Mouse (Mus musculus) hindlimb bud, embryonic 11.5 days (tissue): ENCODE data around the gene Ckap2.

Experiments
- DNase-seq: peaks from one replicate; pipeline ENCODE4 v3.0.0-alpha.2; 2012; ENCODE audit warnings: low read depth, low spot score; ENCODE audit errors: extremely low spot score

Ckap2 gene

DNA sequence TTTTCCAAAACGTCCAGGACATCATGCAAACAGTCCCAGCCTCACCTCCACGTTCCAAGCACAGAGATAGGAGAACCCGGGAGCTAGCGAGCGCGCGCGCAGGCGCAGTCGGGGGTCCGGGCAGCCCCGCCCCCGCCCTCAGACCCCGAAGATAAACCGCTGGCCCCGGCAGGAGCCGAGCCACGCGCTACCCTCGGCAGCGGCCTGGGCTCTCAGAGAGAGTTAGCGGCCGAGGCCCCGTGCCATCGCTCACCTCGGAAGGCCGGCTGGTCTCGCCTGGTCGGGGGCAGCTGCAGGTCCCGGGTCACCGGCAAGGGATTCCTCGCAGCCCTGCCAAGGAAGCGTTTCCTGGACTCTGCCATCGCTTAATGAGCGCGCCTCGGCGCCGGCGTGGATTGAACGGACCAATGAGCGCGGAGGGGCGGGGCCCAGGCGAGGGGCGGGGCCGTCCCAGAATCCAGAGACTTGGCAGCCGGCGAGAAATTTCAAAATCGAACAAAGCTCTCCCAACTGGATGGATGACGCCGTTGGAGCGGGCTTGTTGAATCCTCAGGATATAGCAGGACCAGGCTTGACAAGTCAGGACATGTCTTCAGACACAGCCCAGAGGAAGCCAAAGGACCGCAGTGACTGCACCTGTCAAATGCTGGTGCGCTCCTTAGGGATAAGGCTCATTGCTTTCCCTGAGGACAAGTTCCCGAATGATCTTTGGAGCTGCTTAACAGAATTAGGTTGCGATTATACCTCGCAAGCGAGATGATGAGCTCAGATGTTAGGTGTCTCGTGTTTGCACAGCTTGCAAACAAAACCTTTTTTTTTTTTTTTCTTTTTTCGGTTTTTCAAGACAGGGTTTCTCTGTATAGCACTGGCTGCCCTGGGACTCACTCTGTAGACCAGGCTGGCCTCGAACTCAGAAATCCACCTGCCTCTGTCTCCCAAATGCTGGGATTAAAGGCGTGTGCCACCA lies at the start of gene Ckap2:
TSS of gene Ckap2 (minus strand) at position 389 of the 967 bp plus-strand sequence.
- peak; percentile 58 for DNase-seq

DNA sequence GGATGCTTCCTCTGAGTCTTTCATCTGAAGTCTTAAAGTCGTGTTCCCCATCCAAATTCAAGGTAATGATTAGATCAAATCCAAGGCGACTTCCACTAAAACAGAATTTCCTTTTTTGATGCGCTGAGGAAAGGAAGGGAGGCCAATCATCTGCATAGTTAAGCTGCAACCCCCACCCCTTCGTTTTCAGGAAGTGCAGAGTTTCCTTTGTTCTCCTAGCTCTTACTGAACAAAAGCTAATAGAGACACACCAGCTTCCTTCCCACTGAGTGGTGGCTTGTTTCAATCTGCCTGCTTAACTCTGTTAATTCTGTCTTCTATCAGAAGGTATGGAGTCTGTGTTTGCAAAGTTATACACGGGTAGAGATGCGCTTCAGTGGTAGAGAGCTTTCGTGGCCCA lies 43.0 kb upstream of the Ckap2 start:
- no peak for DNase-seq

DNA sequence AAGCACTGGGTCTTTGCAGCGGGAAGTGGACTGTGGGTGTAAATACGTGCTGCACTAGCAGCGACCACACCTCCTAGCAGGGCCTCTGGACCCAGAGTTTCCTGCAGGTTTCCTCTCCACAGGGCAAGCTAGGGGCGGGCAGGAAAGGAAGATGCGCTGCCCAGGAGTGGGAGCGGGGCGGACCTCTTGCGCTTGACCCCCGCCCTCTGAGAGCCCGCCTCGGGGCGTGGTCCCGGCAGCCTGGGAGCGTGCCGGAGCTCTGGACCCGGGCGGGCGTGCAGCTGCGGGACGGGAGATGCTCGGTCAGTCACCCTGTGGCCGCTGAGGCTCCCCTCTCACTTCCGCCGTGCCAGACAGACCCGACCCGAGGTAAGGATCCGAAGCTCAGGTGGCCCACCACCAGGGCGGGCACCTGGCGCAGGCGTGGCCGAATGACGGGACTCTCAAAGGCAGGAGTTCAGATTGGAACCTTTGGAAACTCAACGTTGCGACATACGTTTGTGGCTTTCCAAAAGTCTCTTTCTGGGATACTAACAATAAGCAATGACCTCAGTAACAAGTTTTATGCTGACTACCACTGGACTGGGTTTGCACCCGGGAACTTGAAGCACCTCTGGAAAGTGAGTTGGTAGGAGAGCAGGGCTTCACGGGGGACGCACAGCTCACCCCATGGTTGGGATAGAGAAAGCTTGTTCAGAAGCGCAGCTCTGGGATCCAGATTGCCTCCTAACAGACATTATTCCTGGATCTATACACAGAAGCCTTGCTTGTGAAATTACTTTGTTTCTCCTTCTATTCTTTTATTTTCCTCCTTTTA lies 41.6 kb upstream of the Ckap2 start, which contains the start of gene Thsd1:
TSS of gene Thsd1 (plus strand) at position 253 of the 817 bp plus-strand sequence.
- DNase-seq = no peak

GRCm38 (mm10) chr8:22226361-22226760 lies 40.7 kb upstream of the Ckap2 start:
- no peak for DNase-seq

GRCm38 (mm10) chr8:22214826-22215225 lies 29.2 kb upstream of the Ckap2 start:
- DNase-seq = no peak

DNA sequence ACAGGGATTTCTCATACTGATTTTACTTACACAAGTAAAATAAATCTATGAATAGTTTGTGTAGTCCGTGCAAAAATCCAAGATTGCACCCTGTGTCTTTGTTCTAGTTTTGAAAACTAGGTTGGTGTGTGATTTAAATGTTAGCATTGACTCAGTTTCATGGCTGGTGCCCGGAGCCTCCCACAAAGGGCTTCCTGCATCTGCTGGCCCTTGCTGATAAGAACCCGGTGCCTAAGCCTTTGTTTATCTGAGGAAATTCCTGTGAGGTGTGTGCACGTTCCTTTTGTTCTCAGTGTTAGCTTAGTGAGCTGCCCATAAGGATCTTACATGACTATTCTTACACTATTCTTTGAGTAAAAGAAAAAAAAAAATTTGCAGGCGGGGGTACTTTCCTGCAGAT lies 23.4 kb upstream of the Ckap2 start:
- no peak for DNase-seq

GRCm38 (mm10) chr8:22207535-22207934 lies 21.9 kb upstream of the Ckap2 start:
- DNase-seq = no peak

DNA sequence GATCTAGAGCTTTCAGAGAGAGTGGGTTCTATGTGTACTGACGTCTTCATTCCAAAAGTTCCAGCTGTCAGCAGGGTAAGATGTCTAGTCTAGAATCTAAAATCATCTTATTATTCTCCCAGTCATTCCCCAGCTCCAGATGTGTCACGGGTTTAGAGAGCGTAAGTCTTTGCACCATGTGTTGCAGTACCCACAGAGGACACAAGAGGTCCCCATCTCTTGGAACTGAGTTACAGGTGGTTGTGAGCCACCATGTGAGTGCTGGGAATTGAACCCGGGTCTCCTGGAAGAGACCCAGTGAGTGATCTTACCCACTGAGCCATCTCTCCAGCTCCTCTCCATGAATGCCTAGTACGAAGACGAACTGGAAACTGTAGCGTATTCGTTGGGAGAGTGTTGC lies 13.9 kb upstream of the Ckap2 start:
- no peak for DNase-seq

GRCm38 (mm10) chr8:22197914-22198313 lies 12.3 kb upstream of the Ckap2 start:
- DNase-seq = no peak

DNA sequence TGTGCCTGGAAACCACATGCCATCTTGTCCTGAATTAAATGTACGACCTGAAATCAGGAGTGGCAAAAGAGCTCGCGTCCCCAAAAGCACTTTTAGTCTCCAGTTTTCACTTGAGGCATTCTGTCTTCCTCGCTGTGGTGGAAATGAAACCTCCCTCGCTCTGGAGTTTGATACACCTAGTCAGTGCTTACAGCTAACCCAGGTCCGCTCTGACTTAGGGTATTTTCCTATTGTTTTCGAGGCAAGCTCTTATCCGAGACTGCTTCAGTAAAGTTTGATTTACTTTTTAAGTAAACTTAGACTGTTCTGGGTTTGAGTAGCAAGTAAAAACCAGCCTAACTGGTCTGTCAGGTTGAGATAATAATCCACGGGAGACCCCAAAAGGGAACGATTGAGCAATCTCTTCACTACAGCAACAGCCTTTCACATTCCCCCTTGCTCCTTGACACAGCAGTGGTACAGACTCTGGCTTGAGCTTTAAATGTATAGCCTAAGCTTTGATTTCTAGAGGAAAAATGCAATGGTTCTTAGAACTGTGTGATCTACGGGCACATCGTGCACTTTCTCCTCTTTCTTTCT lies 7.9 kb upstream of the Ckap2 start:
- peak; percentile 33 for DNase-seq

DNA sequence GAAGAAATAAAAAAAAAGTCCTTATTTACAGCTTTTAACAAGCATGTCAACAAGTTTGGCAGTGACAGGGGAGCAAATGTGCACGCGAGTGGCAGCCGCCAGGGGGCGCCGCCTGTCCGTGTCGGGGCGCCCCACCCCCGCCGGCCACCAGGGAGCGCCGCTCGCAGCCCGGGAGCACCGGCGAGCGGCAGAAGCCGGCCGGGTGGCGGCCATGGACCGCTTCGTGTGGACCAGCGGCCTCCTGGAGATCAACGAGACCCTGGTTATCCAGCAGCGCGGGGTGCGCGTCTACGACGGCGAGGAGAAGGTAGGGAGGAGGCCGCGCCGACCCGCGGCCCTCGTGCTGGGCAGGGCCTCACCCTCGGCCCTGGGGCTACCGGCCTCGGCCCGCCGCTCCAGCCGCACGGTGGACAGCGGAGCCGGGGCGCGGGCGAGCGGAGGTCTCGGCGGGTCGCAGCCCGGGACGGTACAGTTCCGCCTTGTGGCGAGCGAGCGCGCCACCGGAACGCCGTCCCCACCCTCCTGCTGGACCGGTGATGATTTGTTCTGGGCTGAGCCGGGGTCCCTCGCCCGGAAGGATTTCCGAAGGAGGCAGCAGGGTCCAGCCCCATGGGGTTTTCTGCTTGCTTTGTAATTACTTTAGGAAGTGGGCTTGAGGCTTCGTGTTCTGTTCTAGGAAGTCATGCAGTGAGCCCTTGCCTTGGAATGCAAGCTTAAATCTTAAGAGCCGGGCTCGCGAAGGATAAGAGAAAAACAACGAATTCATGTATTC lies 7.2 kb upstream of the Ckap2 start, which contains the start of gene Vps36:
TSS of gene Vps36 (plus strand) at position 150 of the 772 bp plus-strand sequence.
- peak; percentile 52 for DNase-seq

GRCm38 (mm10) chr8:22184884-22185283 lies 735 bp downstream of the Ckap2 start:
- no peak for DNase-seq

DNA sequence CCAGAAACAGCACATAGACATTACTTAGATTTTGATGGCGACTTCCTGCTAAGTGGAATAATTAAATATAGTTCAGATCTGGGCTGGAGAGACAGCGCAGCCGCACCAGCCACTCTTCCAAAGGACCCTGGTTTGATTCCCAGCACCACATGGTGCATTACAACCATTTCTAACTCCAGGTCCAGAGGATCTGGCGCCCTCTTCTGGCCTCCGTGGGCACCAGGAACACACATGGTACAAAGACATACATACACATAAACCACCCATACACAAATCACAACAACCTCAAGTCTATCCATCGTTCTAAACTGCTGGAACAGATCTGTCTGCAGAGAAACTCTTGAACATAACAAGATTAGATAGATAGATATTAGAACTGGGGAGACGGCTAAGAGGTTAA lies 9.7 kb downstream of the Ckap2 start:
- no peak for DNase-seq

DNA sequence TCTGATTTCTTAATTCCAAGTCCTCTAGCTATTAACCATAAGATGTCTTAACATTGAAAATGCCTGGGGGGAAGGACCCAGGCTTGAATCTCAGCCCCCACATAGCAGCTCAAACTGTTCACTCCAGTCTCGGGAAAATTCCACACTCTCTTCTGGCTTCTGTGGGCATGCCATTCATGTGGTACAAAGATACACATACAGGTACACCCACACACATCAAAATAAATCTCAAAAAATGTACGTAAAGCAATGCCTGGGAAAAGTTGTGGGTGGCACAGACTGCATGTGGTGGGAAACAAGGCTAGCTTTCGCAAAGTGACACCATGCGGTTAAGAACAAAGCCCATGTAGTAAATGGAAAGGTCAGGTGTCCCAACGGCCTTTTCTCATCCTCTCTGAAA lies 16.5 kb downstream of the Ckap2 start:
- no peak for DNase-seq

DNA sequence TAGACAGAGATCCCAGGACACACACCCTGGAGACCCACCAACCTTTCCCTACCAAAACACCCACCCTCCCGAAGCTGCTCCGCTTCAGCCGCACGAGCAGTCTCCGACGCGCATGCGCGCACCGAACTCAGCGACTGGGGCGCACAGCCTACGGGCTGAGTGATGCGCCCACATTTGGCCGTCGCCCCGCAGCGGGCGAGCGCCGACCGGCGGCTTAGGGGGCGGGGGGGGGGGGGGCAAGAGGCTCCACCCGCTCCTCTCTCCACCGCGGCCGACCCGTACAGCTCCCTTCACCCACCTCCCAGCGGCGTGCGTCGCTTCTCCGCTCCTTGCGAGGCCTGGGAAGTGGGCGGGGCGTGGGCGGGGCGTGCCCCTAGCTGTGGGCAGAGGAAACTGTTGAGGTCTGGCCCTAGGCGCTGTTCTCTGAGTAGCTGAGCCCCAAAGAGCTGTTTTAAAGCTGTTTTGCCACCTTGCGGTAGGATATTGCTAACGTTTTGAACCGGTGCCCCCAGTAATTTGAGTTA lies 19.5 kb downstream of the Ckap2 start, which contains the start of gene Nek3:
TSS of gene Nek3 (minus strand) at position 356 of the 524 bp plus-strand sequence.
- DNase-seq = peak; percentile 69

GRCm38 (mm10) chr8:22165251-22166079 lies 20.2 kb downstream of the Ckap2 start:
- DNase-seq = peak; percentile 57

DNA sequence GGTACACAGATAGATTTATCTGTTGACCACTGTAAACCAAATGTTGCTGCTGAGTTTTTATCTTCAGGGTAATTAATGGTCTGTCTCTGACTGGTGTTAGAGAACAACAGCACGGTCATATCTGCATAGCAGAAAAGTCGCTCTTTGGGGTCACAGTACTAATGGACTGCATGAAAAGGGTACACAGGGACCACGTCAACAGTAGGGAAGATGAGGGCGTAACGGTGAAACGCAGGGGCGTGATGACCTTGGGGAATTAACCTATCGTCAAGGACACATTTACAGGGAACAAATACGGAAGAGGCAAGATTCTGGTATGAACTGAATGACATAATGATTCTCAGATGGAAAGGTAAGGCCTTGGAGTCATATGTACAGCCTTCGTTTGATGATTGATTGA lies 21.2 kb downstream of the Ckap2 start:
- no peak for DNase-seq

- DNase-seq = no peak
Observed at GRCm38 (mm10) chr8:22162206-22162605, 23.4 kb downstream of the Ckap2 start.

DNA sequence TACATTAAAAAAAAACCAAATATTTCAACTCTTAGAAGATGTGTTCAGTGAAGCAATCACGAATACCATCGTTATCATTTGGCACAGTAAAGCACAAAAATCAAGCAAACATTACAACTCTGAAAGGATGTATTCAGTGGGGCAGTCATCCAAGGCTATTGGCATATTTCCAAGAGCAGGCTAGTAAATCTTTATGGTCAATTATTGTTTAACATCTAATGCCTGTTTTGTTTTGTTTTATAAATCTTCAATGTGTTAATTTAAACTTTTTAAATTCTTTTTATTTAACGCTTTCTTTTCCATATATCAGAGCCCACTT lies 35.3 kb downstream of the Ckap2 start:
- DNase-seq = no peak
